Mouse (Mus musculus): Measurements from ENCODE around the gene Hspa1a. TPM values are rescaled to one million over a fixed set of nuclear protein-coding genes. Genes with fewer than 3 reads are reported as not detected.

Hspa1a gene
- total and polyA plus RNA-seq, 2 experiments from 2014 or later: 14.7 to 25.0 TPM

DNA sequence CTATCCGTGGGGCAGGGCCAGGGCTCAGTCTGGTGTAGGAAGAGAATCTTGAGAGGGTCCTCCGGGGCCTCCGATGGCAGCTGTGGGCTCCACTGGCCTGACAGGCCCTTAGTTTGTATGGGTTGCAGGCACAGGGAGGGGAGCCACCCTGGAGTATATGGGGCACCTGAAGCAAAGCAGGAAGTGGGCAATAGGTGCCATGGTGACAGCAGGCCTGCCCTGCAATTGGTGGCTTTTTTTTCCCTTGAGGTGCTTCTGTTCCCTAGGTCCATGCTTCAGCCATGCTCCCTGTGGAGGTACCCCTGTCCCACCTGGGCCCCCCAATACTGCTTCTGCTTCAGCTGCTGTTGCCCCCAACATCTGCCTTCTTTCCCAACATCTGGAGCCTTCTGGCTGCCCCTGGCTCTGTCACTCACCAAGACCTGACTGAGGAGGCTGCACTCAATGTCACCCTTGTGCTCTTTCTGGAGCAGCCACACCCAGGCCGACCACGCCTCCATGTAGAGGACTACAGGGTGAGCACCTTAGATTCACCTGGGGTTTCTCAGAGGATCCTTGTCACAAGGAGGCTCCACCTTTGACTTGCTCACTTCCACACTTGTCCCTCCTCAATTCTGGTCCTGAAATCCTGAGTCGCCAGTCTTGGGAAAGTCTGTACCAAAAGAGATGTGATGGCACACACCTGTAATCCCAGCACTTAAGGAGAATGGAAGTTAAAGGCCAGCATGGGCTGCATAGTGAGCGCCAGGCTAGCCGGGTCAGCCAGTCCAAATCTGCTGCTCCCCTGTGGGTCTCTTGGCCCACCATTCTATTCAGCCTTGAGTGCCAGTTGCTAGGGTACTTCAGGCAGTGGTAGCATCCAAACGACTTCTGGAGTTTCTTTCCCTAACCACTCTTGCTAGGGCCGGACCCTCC, 45.1 kb upstream of the Hspa1a start:
- Histone ChIP-seq H3K4me2 (ENCODE audit: low read depth, low read length) (no peak overlapping the region), H3K9ac (replicated peaks; ENCODE audit: low read length) (no peak overlapping the region), H3K4me1 (ENCODE audit: insufficient read depth, low read length) (peaks cover 6% of the 10 kb centered on the region), H3K27me3 (ENCODE audit: insufficient read depth, low read length) (no peaks in the 10 kb centered on the region), H3K9me3 (ENCODE audit: low read length) (no peaks in the 10 kb centered on the region), H3K27ac (no peak overlapping the region), H3K36me3 (ENCODE audit: insufficient read depth, low read length) (peaks cover 36% of the 10 kb centered on the region), H3K4me3 (ENCODE audit: low read length) (no peak overlapping the region)
- 70% methylated on average over 10 of the region's 10 CpGs for WGBS
- no peak for TF ChIP-seq CTCF (IDR thresholded peaks at IDR 0.05; ENCODE audit: low read depth)
- DNase-seq (ENCODE audit: low spot score) (no peak), ATAC-seq (no peak)

DNA sequence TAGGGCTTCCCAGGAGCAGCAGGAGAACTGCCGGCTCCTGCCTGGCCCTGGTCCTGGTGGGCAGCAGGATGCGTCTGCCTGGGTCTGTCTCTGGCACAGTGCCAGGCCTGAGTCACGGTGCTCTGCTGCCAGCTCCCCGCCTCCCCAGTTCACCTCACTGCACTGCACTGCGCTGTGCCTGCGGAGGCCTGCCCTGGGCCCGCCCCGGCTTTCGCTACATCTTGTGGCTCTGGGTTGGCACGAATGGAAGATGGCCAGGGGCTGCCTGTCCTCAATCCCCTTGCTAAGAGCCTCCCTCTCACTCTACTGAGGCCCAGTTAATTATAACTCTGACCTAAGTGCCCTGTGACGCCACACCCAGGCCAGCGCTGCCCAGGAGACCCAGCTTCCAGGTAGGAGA, 44.4 kb upstream of the Hspa1a start, which contains the start of gene Vwa7:
TSS of gene Vwa7 (plus strand) at position 204 of the 400 bp plus-strand sequence.
- WGBS: 37% methylated on average over 12 of the region's 12 CpGs
- Histone ChIP-seq H3K4me3 (ENCODE audit: low read length) (no peak within 1 kb of the TSS), H3K4me2 (ENCODE audit: low read depth, low read length) (no peak within 1 kb of the TSS), H3K9me3 (ENCODE audit: low read length) (no peaks in the 10 kb centered on the region), H3K4me1 (ENCODE audit: insufficient read depth, low read length) (peaks cover 1% of the 10 kb centered on the region), H3K36me3 (ENCODE audit: insufficient read depth, low read length) (peaks cover 43% of the 10 kb centered on the region), H3K27me3 (ENCODE audit: insufficient read depth, low read length) (no peaks in the 10 kb centered on the region), H3K27ac (no peak within 1 kb of the TSS), H3K9ac (replicated peaks; ENCODE audit: low read length) (no peak within 1 kb of the TSS)
- peak; percentile 78 for DNase-seq (ENCODE audit: low spot score)
- no peak for TF ChIP-seq CTCF (IDR thresholded peaks at IDR 0.05; ENCODE audit: low read depth)
- peak; percentile 59 for ATAC-seq

DNA sequence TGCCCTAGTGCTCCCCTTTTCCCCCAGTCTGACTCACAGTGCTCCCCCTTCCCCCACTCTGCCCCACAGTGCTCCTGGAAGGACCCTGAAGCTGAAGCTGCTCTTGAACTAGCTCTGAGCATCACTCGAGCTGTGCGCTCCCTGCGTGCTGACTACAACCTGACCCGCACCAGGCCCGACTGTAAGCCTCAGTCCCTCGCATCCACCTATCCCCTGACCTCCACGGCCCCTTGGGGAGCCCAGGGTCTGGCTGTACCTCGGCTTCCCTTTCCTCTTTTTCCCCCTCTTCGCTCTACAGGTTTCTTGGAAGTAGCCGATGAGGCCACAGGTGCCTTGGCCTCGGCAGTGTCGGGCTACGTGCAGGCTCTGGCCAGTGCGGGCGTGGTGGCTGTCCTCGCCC, 43.3 kb upstream of the Hspa1a start:
- TF ChIP-seq CTCF (IDR thresholded peaks at IDR 0.05; ENCODE audit: low read depth): no peak
- no peaks in the 10 kb centered on the region for H3K9me3 ChIP-seq (ENCODE audit: low read length)
- no peaks in the 10 kb centered on the region for H3K4me1 ChIP-seq (ENCODE audit: insufficient read depth, low read length)
- H3K27ac ChIP-seq: no peak overlapping the region
- DNase-seq (ENCODE audit: low spot score) (no peak), ATAC-seq (no peak)
- no peaks in the 10 kb centered on the region for H3K27me3 ChIP-seq (ENCODE audit: insufficient read depth, low read length)
- no peak overlapping the region for H3K4me3 ChIP-seq (ENCODE audit: low read length)
- 93% methylated on average over 16 of the region's 16 CpGs for WGBS
- H3K9ac ChIP-seq (replicated peaks; ENCODE audit: low read length): no peak overlapping the region
- H3K36me3 ChIP-seq (ENCODE audit: insufficient read depth, low read length): peaks cover 53% of the 10 kb centered on the region
- no peak overlapping the region for H3K4me2 ChIP-seq (ENCODE audit: low read depth, low read length)

DNA sequence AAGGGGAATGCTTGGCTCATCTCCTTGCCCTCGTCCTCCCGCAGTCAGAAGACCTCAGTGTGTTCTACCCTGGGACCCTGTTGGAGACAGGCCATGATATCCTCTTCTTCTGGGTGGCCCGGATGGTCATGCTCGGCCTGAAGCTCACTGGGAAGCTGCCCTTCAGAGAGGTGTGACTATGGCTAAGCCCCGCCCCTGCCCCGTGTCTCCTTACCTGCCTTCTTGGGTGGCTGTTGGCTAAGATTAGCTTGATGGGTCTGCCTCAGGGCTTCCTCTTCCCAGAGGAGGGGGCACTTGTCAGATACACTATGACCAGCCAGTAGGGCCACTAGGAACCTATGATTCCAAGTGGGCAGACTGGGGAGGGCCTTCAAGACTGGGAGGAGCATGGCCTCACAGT, 41.3 kb upstream of the Hspa1a start:
- TF ChIP-seq CTCF (IDR thresholded peaks at IDR 0.05; ENCODE audit: low read depth): no peak
- 83% methylated on average over 6 of the region's 6 CpGs for WGBS
- Histone ChIP-seq H3K27me3 (ENCODE audit: insufficient read depth, low read length) (no peaks in the 10 kb centered on the region), H3K4me3 (ENCODE audit: low read length) (no peak overlapping the region), H3K4me2 (ENCODE audit: low read depth, low read length) (no peak overlapping the region), H3K4me1 (ENCODE audit: insufficient read depth, low read length) (no peaks in the 10 kb centered on the region), H3K9ac (replicated peaks; ENCODE audit: low read length) (no peak overlapping the region), H3K9me3 (ENCODE audit: low read length) (no peaks in the 10 kb centered on the region), H3K27ac (no peak overlapping the region), H3K36me3 (ENCODE audit: insufficient read depth, low read length) (peaks cover 62% of the 10 kb centered on the region)
- DNase-seq (ENCODE audit: low spot score): no peak
- ATAC-seq: no peak

DNA sequence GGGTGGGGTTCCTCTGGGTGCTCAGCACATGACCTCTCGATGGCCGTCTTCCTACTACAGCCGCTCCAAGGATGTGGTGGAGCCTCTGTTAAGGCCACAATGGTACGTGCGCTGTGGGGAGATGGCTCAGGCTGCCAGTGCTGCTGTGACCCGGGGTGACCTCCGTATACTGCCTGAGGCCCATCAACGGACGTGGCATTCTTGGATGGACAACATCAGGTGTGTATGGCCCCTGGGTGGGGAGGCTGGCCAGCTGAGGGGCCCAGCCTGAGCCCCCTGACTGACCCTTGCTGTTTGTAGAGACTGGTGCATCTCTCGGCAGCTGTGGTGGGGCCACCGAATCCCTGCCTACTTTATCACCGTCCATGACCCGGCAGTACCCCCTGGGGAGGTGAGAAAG, 40.5 kb upstream of the Hspa1a start:
- H3K27me3 ChIP-seq (ENCODE audit: insufficient read depth, low read length): no peaks in the 10 kb centered on the region
- H3K9me3 ChIP-seq (ENCODE audit: low read length): no peaks in the 10 kb centered on the region
- no peak overlapping the region for H3K4me2 ChIP-seq (ENCODE audit: low read depth, low read length)
- no peak for TF ChIP-seq CTCF (IDR thresholded peaks at IDR 0.05; ENCODE audit: low read depth)
- H3K36me3 ChIP-seq (ENCODE audit: insufficient read depth, low read length): peaks cover 64% of the 10 kb centered on the region
- no peak for ATAC-seq
- no peak overlapping the region for H3K27ac ChIP-seq
- no peak for DNase-seq (ENCODE audit: low spot score)
- no peak overlapping the region for H3K9ac ChIP-seq (replicated peaks; ENCODE audit: low read length)
- H3K4me1 ChIP-seq (ENCODE audit: insufficient read depth, low read length): no peaks in the 10 kb centered on the region
- 84% methylated on average over 13 of the region's 13 CpGs for WGBS
- H3K4me3 ChIP-seq (ENCODE audit: low read length): no peak overlapping the region

DNA sequence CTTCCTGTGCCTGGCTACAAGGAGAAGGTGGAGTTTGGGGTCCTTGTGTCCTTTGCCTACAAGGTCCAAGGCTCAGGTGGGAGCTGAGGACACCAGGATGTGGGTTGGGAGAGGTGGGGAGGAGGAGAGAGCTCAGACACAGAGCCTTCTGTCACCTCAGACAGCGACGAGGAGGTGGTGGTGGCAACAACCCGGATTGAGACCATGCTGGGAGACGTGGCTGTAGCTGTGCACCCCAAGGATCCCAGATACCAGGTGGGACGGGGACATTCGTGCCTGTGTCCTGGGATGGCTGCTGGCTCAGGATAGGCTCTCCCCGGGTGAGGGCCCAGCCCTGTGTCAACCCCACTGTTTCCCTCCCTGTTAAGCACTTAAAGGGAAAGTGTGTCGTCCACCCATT, 39.5 kb upstream of the Hspa1a start:
- DNase-seq (ENCODE audit: low spot score) (no peak), ATAC-seq (no peak)
- Histone ChIP-seq H3K9ac (replicated peaks; ENCODE audit: low read length) (no peak overlapping the region), H3K27me3 (ENCODE audit: insufficient read depth, low read length) (no peaks in the 10 kb centered on the region), H3K27ac (no peak overlapping the region), H3K4me2 (ENCODE audit: low read depth, low read length) (no peak overlapping the region), H3K4me1 (ENCODE audit: insufficient read depth, low read length) (no peaks in the 10 kb centered on the region), H3K4me3 (ENCODE audit: low read length) (no peak overlapping the region), H3K36me3 (ENCODE audit: insufficient read depth, low read length) (peaks cover 64% of the 10 kb centered on the region), H3K9me3 (ENCODE audit: low read length) (no peaks in the 10 kb centered on the region)
- 95% methylated on average over 8 of the region's 8 CpGs for WGBS
- TF ChIP-seq CTCF (IDR thresholded peaks at IDR 0.05; ENCODE audit: low read depth): no peak

DNA sequence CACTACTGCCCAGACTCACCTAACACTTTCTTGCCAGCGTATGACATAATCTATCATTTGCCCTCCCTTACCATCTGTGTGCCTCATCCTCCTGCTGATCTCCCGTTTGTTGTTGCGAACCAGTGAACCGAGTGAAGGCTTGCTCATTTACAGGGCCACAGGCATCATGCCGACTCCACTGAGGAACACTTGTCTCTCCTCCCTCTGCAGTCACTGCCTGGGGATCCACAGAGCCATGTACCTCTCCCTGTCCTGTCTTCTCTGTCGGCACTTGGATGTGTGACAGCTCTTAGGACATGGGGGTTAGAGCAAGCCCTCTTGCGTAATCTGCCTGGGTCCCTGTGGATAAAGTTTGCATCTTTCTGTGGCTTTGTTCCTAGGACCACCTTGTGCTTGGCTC, 37.6 kb upstream of the Hspa1a start:
- ATAC-seq (no peak), DNase-seq (ENCODE audit: low spot score) (peak; percentile 13)
- no peak overlapping the region for H3K4me2 ChIP-seq (ENCODE audit: low read depth, low read length)
- H3K9ac ChIP-seq (replicated peaks; ENCODE audit: low read length): no peak overlapping the region
- 71% methylated on average over 7 of the region's 7 CpGs for WGBS
- H3K4me1 ChIP-seq (ENCODE audit: insufficient read depth, low read length): no peaks in the 10 kb centered on the region
- no peaks in the 10 kb centered on the region for H3K9me3 ChIP-seq (ENCODE audit: low read length)
- peaks cover 62% of the 10 kb centered on the region for H3K36me3 ChIP-seq (ENCODE audit: insufficient read depth, low read length)
- no peaks in the 10 kb centered on the region for H3K27me3 ChIP-seq (ENCODE audit: insufficient read depth, low read length)
- TF ChIP-seq CTCF (IDR thresholded peaks at IDR 0.05; ENCODE audit: low read depth): no peak
- no peak overlapping the region for H3K4me3 ChIP-seq (ENCODE audit: low read length)
- no peak overlapping the region for H3K27ac ChIP-seq

Measured in hindbrain, postnatal 0 days (tissue).